Mouse (Mus musculus) heart, adult 2 months (tissue): ENCODE results near the gene 1110008P14Rik. TPM values are rescaled to one million over a fixed set of nuclear protein-coding genes. Genes with fewer than 3 reads are reported as not detected.

Experiments used
- DNase-seq, 2 experiments: peaks; one replicate each; pipeline ENCODE4 v3.0.0; 2021
- H3K27ac ChIP-seq: fragments of 200-600 bp; 2 replicates; pipeline ENCODE4 v1.8.1; 2022
- H3K27me3 ChIP-seq: fragments of 200-500 bp; 2 replicates; pipeline ENCODE4 v1.6.1; 2012; ENCODE audit warnings: mild to moderate bottlenecking, low read length, inconsistent platforms, mixed read lengths; ENCODE audit not compliant: control insufficient read depth, insufficient read depth
- H3K36me3 ChIP-seq: fragments of 200-500 bp; 2 replicates; pipeline ENCODE4 v1.6.1; 2012; ENCODE audit warnings: low read length, inconsistent platforms; ENCODE audit not compliant: control insufficient read depth, insufficient read depth
- H3K4me1 ChIP-seq: fragments of 200-500 bp; 2 replicates; pipeline ENCODE4 v1.6.1; 2011; ENCODE audit warnings: low read length; ENCODE audit not compliant: control insufficient read depth, insufficient read depth
- H3K4me3 ChIP-seq: fragments of 200-600 bp; 2 replicates; pipeline ENCODE4 v1.8.1; 2022
- H3K79me2 ChIP-seq: fragments of 200-500 bp; replicated peaks from 2 replicates; pipeline ENCODE4 v1.6.1; 2012; ENCODE audit warnings: mild to moderate bottlenecking, inconsistent platforms, low read length, moderate library complexity, mixed read lengths; ENCODE audit not compliant: control insufficient read depth, insufficient read depth
- H3K9ac ChIP-seq: fragments of 200-500 bp; 2 replicates; pipeline ENCODE4 v1.6.1; 2012; ENCODE audit warnings: low read depth, mild to moderate bottlenecking, control low read depth, inconsistent platforms, low read length, mixed read lengths
- CTCF ChIP-seq: fragments of 200-600 bp; IDR thresholded peaks from 2 replicates; pipeline ENCODE4 v1.8.1; 2022; ENCODE audit warnings: antibody characterized with exemption, mild to moderate bottlenecking, moderate library complexity
- EP300 ChIP-seq: fragments of 200-500 bp; IDR thresholded peaks from 2 replicates; pipeline ENCODE4 v1.6.1; 2011; ENCODE audit warnings: low read depth, low read length, control low read depth; ENCODE audit not compliant: insufficient read depth
- POLR2A ChIP-seq: fragments of 200-500 bp; IDR thresholded peaks from 2 replicates; pipeline ENCODE4 v1.6.1; 2011; ENCODE audit warnings: mild to moderate bottlenecking, low read depth, low read length, control low read depth; ENCODE audit not compliant: insufficient read depth
- WGBS: fragments of 180-500 bp; shearing (Covaris S2); methylation state at CpG from one replicate; pipeline ENCODE4 v1.1.7; 2018; 5-methylcytosine and 5-hydroxymethylcytosine counted together
- intact Hi-C: fragments of 180-260 bp; cut with DNase I; formaldehyde crosslinking; loops from one replicate; pipeline ENCODE4 v1.15.1; 2025
- polyA plus RNA-seq: library from polyadenylated mRNA; depleted of rRNA; stranded (reverse); fragments of >200 nt; gene quantifications from 2 replicates; pipeline ENCODE4 v1.2.3, GENCODE M21; 2012
- total RNA-seq, 2 experiments: library from RNA; stranded (reverse); gene quantifications; 2 replicates each; pipeline ENCODE4 v1.2.3; 2021

The 1110008P14Rik gene
- total and polyA plus RNA-seq, 3 experiments, result 39.6 to 129 (median 44.8) TPM

- Histone ChIP-seq H3K27ac (no peak overlapping the region), H3K27me3 (no peaks in the 10 kb centered on the region), H3K9ac (no peak overlapping the region), H3K4me1 (peaks cover 37% of the 10 kb centered on the region), H3K79me2 (0 out of 2 replicates have a peak, but pooled peaks cover 2% of the 10 kb centered on the region), H3K36me3 (peaks cover 3% of the 10 kb centered on the region; the same call in 1 of the 2 replicates), H3K4me3 (no peak overlapping the region)
- intact Hi-C loops, result no loop called here
- no peak for DNase-seq
- WGBS, result 95% methylated on average over 1 of the region's 1 CpGs
- TF ChIP-seq EP300 (no peak), POLR2A (no peak), CTCF (no peak)
Observed at GRCm38 (mm10) chr2:32426141-32426540, 44.4 kb upstream of the 1110008P14Rik start.

- Histone ChIP-seq H3K27ac (no peak overlapping the region), H3K79me2 (0 out of 2 replicates have a peak, but pooled peaks cover 2% of the 10 kb centered on the region), H3K4me1 (peaks cover 35% of the 10 kb centered on the region), H3K36me3 (peaks cover 3% of the 10 kb centered on the region; the same call in 1 of the 2 replicates), H3K9ac (no peak overlapping the region), H3K4me3 (no peak overlapping the region), H3K27me3 (no peaks in the 10 kb centered on the region)
- peak in 1 of 2 experiments; percentile 4 for DNase-seq
- intact Hi-C loops, result loop anchor here (2.0 kb wide), 1 partner anchor 29 kb away; no protein-coding TSS in a partner anchor
- TF ChIP-seq POLR2A (no peak), CTCF (no peak), EP300 (no peak)
- 77% methylated on average over 5 of the region's 5 CpGs for WGBS
Observed at GRCm38 (mm10) chr2:32425568-32425967, 43.8 kb upstream of the 1110008P14Rik start.

GRCm38 (mm10) chr2:32424796-32425195 lies 43.1 kb upstream of the 1110008P14Rik start:
- peak overlapping the region; percentile 94 for H3K27ac ChIP-seq
- H3K36me3 ChIP-seq, result 0 out of 2 replicates have a peak, but pooled peaks cover 4% of the 10 kb centered on the region
- H3K9ac ChIP-seq, result no peak overlapping the region
- WGBS, result 27% methylated on average over 3 of the region's 3 CpGs
- no peaks in the 10 kb centered on the region for H3K27me3 ChIP-seq
- intact Hi-C loops, result loop anchor here (2.0 to 5.0 kb wide), 2 partner anchors 28 to 63 kb away; no protein-coding TSS in a partner anchor
- H3K4me1 ChIP-seq, result peaks cover 30% of the 10 kb centered on the region
- no peak for TF ChIP-seq EP300
- TF ChIP-seq POLR2A, result no peak
- TF ChIP-seq CTCF, result no peak
- no peak for DNase-seq
- no peak overlapping the region for H3K4me3 ChIP-seq
- H3K79me2 ChIP-seq, result no peaks in the 10 kb centered on the region

- Histone ChIP-seq H3K27ac (peak overlapping the region; percentile 94), H3K36me3 (0 out of 2 replicates have a peak, but pooled peaks cover 7% of the 10 kb centered on the region), H3K79me2 (no peaks in the 10 kb centered on the region), H3K4me1 (peaks cover 27% of the 10 kb centered on the region), H3K4me3 (peak overlapping the region; percentile 59), H3K9ac (peak overlapping the region; percentile 63), H3K27me3 (no peaks in the 10 kb centered on the region)
- TF ChIP-seq EP300, result peak; percentile 83
- TF ChIP-seq CTCF, result peak; percentile 35
- peak; percentile 84 for TF ChIP-seq POLR2A
- WGBS, result 1% methylated on average over 14 of the region's 14 CpGs
- DNase-seq, result peak; percentile 72 to 83
- intact Hi-C loops, result loop anchor here (2.0 to 5.0 kb wide), 3 partner anchors 27 to 64 kb away; partner anchors contain the start of genes Naif1 and Slc25a25
Observed at GRCm38 (mm10) chr2:32423481-32424331, 42.0 kb upstream of the 1110008P14Rik start.

- peak overlapping the region; percentile 8; the same call in 1 of the 2 replicates for H3K27ac ChIP-seq
- no peak overlapping the region for H3K9ac ChIP-seq
- intact Hi-C loops, result loop anchor here (2.0 to 5.0 kb wide), 2 partner anchors 29 to 65 kb away; partner anchors contain the start of genes Naif1 and Slc25a25
- H3K79me2 ChIP-seq, result no peaks in the 10 kb centered on the region
- peak in 1 of 2 experiments; percentile 37 for DNase-seq
- no peak overlapping the region for H3K4me3 ChIP-seq
- peaks cover 7% of the 10 kb centered on the region; the same call in 1 of the 2 replicates for H3K36me3 ChIP-seq
- peaks cover 20% of the 10 kb centered on the region for H3K4me1 ChIP-seq
- 78% methylated on average over 6 of the region's 6 CpGs for WGBS
- TF ChIP-seq POLR2A (no peak), CTCF (no peak), EP300 (no peak)
- no peaks in the 10 kb centered on the region for H3K27me3 ChIP-seq
Observed at GRCm38 (mm10) chr2:32421851-32422251, 40.1 kb upstream of the 1110008P14Rik start.
